Comparison of ENCODE assay signal across 25 mouse cellular contexts in the genomic region with DNA sequence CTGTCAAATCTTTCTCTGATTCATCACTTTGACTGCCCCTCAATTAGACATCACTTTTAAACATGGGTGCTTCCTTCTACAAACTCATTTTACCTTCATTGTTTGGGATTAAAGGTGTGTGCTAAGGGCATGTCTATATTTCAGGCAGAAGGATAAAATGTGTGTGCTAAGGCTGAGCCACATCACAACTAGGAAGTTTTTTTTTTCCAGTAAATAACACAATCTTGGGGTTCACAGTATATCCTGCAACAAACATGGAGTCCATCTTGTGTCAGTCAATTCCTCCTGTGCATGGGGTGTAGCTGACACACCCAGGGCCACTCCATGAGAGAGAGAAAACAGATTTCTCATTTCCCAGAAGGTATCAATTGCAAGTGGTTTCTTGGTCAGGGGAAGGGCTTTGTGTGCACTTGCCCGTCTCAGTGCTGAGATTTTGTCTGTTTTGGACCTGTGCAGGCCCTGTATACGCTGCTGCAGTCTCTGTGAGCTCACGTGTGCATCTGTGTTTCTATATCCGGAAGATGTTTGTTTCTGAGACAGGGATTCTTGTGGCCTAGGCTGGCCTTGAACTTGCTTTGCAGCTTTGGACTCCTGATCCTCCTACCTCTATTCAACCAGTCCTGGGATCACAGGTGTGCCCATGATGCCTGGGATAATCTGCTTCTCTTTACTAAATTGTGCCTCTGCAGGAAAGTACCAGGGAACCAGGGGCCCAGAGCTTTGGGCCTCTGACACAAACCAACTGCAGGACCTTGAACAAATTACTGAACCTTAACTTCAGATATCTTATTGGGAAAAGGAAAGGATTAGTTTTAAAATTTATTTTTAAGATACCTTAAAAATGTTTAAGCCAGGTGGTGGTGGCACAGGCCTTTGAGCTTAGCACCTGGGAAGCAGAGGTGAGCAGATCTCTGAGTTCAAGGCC.
"Had no signal": no experiment of that assay in that cellular context is flagged by ENCODE, and none has a peak within 500 bp of the region (broad histone marks: within the 10 kb centered on the region; RNA-seq: fewer than 3 reads in every experiment).

No protein-coding gene starts in this region.

- H3K27ac ChIP-seq: embryonic facial prominence, embryonic 10.5 days; embryonic facial prominence, embryonic 12.5 days; embryonic facial prominence, embryonic 13.5 days; embryonic facial prominence, embryonic 15.5 days; forebrain, embryonic 10.5 days; forebrain, embryonic 12.5 days; forebrain, embryonic 13.5 days; forebrain, embryonic 15.5 days; gastrocnemius, adult 2 months; heart, embryonic 10.5 days had no signal

- H3K9ac ChIP-seq: embryonic facial prominence, embryonic 12.5 days; embryonic facial prominence, embryonic 13.5 days; embryonic facial prominence, embryonic 15.5 days; forebrain, embryonic 12.5 days; forebrain, embryonic 13.5 days; forebrain, embryonic 15.5 days; forebrain, postnatal 0 days had no signal

- H3K27me3 ChIP-seq: embryonic facial prominence, embryonic 12.5 days; embryonic facial prominence, embryonic 13.5 days; embryonic facial prominence, embryonic 15.5 days; forebrain, embryonic 12.5 days; forebrain, embryonic 13.5 days; forebrain, embryonic 15.5 days had no signal

- H3K36me3 ChIP-seq: embryonic facial prominence, embryonic 10.5 days; embryonic facial prominence, embryonic 12.5 days; embryonic facial prominence, embryonic 13.5 days; embryonic facial prominence, embryonic 15.5 days; forebrain, embryonic 10.5 days; forebrain, embryonic 12.5 days; forebrain, embryonic 15.5 days; heart, embryonic 10.5 days had no signal

- ATAC-seq: forebrain, embryonic 13.5 days; forebrain, embryonic 14.5 days; forebrain, embryonic 15.5 days; forebrain, embryonic 16.5 days; forebrain, postnatal 0 days had no signal

- DNase-seq: cerebellum, adult 9-11 months; cerebellum, postnatal 10 days; cerebellum, postnatal 14 days; cerebellum, postnatal 25 days; cerebellum, postnatal 36 days; embryo, embryonic 11 days; forebrain, postnatal 0 days; gastrocnemius, adult 2 months; gastrocnemius, postnatal 10 days; gastrocnemius, postnatal 14 days; gastrocnemius, postnatal 25 days; gastrocnemius, postnatal 36 days; heart, adult 18-20 months had no signal

- H3K4me3 ChIP-seq: embryonic facial prominence, embryonic 10.5 days; embryonic facial prominence, embryonic 12.5 days; embryonic facial prominence, embryonic 13.5 days; embryonic facial prominence, embryonic 15.5 days; erythroblast, embryonic 14.5 days; forebrain, embryonic 10.5 days; forebrain, embryonic 12.5 days; forebrain, embryonic 13.5 days; forebrain, embryonic 15.5 days; gastrocnemius, adult 2 months; heart, embryonic 10.5 days had no signal

- H3K4me1 ChIP-seq: heart, embryonic 10.5 days had no signal
